Mouse (Mus musculus) forebrain, embryonic 16.5 days (tissue): ENCODE data around the gene Tnfaip8l1. TPM values are rescaled to one million over a fixed set of nuclear protein-coding genes. Genes with fewer than 3 reads are reported as not detected.
A peak's percentile ranks its signal among the peaks of the same experiment; 100 is the strongest.

ENCODE experiments used
- ATAC-seq: fragments of 200-750 bp; cut with Nextera tagmentation; 2 replicates; pipeline ENCODE4 v1.8.0; 2017; ENCODE audit warnings: mild to moderate bottlenecking, moderate library complexity
- H3K27ac ChIP-seq: fragments of 300-500 bp; sonication (generic); 2 replicates; pipeline ENCODE4 v1.5.1; 2014; ENCODE audit warnings: low read length, control low read depth
- H3K27me3 ChIP-seq: fragments of 300-500 bp; sonication (generic); replicated peaks from 2 replicates; pipeline ENCODE4 v1.6.1; 2014; ENCODE audit warnings: low read length; ENCODE audit not compliant: control insufficient read depth, insufficient read depth
- H3K36me3 ChIP-seq: fragments of 300-500 bp; sonication (generic); 2 replicates; pipeline ENCODE4 v1.6.1; 2014; ENCODE audit not compliant: control insufficient read depth, insufficient read depth
- H3K4me1 ChIP-seq: fragments of 300-500 bp; sonication (generic); replicated peaks from 2 replicates; pipeline ENCODE4 v1.6.1; 2014; ENCODE audit warnings: low read length; ENCODE audit not compliant: control insufficient read depth, insufficient read depth
- H3K4me2 ChIP-seq: fragments of 300-500 bp; sonication (generic); 2 replicates; pipeline ENCODE4 v1.6.1; 2014; ENCODE audit warnings: mild to moderate bottlenecking, low read length, control low read depth
- H3K4me3 ChIP-seq: fragments of 300-500 bp; sonication (generic); replicated peaks from 2 replicates; pipeline ENCODE4 v1.5.1; 2014; ENCODE audit warnings: mild to moderate bottlenecking, low read length, control low read depth
- H3K9ac ChIP-seq: fragments of 300-500 bp; sonication (generic); replicated peaks from 2 replicates; pipeline ENCODE4 v1.6.1; 2014; ENCODE audit warnings: low read depth, low read length, control low read depth
- H3K9me3 ChIP-seq: fragments of 300-500 bp; sonication (generic); 2 replicates; pipeline ENCODE4 v1.6.1; 2016; ENCODE audit warnings: low read length; ENCODE audit not compliant: control insufficient read depth
- whole genome bisulfite sequencing: fragments of 180-500 bp; shearing (Covaris S2); extraction: QIAGEN DNeasy Blood & Tissue Kit; methylation state at CpG from one replicate; pipeline ENCODE4 v1.1.7; 2014; 5-methylcytosine and 5-hydroxymethylcytosine counted together
- polyA plus RNA-seq: library from polyadenylated mRNA; unstranded; fragments of >200 nt; fragmentation: Nextera tagmentation; extraction: Ambion mirVana; gene quantifications from 2 replicates; pipeline ENCODE4 v1.2.1, GENCODE M21; 2015

Tnfaip8l1 gene
- polyA plus RNA-seq, 1 experiment from 2014 or later, result 10.2 TPM

DNA sequence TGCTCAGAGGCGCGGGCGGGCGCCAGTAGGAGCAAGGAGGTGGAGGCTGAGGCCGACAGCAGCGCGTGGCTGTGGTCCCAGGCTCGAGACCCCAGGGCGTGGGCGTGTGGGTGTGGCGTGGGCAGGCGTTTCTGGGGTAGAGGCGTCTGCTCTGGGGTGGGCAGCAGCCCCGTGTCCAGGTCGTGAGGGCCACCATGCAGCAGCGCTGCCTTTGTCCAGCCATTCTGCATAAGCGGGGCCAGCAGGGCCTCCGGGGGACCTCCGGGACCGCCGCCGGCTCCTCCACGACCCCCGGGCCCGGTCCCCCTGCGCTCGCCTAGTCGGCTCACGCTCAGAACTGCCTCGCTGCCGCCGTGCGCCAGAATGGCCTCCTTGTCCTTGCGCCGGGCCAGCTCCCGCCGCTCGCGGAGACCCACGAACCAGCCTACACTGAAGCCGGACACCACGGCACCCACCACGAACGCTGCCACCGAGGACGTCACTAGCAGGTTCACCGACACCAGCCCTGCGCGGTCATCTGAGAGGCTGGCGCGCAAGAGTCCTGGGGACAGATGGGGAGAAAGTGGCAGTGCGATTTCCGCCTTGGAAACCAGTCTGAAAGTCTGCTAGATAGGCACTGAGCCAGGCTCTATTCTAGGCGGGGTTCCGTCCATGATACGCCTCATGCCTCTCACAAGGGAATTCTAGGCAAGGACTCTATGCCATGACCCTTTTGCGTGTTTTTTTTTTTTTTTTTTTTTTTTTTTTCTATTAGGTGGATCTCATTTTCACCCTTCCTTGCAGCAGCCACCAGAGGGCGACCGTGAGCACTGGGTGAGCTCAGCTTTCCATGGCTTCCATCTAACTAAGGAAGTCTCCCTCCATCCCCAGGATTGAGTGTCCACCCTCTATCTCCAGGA lies 37.7 kb upstream of the Tnfaip8l1 start:
- H3K4me1 ChIP-seq, result peaks cover 3% of the 10 kb centered on the region; the same call in 1 of the 2 replicates
- H3K36me3 ChIP-seq, result peaks cover 20% of the 10 kb centered on the region
- peak; percentile 13 for ATAC-seq
- H3K9me3 ChIP-seq, result peaks cover 13% of the 10 kb centered on the region
- H3K27me3 ChIP-seq, result peaks cover 48% of the 10 kb centered on the region
- peak overlapping the region; percentile 43 for H3K4me2 ChIP-seq
- no peak overlapping the region for H3K27ac ChIP-seq
- H3K9ac ChIP-seq, result peak overlapping the region; percentile 35
- 7% methylated on average over 59 of the region's 59 CpGs for WGBS
- peak overlapping the region; percentile 18; the same call in 1 of the 2 replicates for H3K4me3 ChIP-seq

DNA sequence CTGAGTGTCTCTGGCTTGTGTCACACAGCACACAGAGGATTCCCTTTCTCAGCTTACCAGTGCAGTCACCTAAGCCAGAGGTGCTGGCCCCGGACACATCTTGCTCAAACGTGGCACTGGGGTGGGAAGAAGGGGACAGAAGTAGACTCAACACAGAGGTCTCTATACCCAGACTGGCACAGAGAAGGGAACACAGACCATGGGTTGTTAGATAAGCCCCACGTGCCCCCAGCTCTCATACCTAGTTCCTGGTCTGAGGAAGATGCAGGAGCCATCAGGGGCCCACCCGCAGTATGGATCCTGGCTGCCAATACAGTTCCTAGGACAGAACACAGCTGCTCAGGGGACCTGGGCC lies 37.0 kb upstream of the Tnfaip8l1 start:
- Histone ChIP-seq H3K4me1 (peaks cover 3% of the 10 kb centered on the region; the same call in 1 of the 2 replicates), H3K27ac (no peak overlapping the region), H3K4me2 (no peak overlapping the region), H3K27me3 (peaks cover 42% of the 10 kb centered on the region), H3K4me3 (no peak overlapping the region), H3K9me3 (peaks cover 13% of the 10 kb centered on the region), H3K36me3 (peaks cover 22% of the 10 kb centered on the region), H3K9ac (no peak overlapping the region)
- no peak for ATAC-seq
- 88% methylated on average over 4 of the region's 4 CpGs for WGBS

DNA sequence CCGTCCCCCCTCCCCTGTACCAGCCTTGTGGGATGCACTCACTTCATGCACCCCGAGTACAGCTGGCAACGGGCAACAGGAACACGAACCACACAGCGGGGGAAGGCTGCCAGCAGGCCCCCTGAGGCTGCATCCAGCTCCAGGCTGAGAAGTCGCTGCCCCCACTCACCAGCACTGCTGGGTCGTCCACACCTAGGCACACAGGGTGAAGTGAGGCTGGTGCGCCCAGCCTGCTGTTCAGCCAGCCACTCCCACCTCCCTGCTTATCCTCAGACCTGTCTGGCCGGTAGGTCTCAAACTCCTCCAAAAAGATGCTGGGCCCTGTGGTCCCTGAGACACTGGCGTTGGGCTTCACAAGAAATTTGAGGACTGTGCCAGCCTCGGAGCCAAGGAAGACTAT lies 36.1 kb upstream of the Tnfaip8l1 start:
- peaks cover 3% of the 10 kb centered on the region; the same call in 1 of the 2 replicates for H3K4me1 ChIP-seq
- peaks cover 33% of the 10 kb centered on the region for H3K27me3 ChIP-seq
- no peak overlapping the region for H3K9ac ChIP-seq
- H3K36me3 ChIP-seq, result peaks cover 22% of the 10 kb centered on the region
- no peak overlapping the region for H3K4me3 ChIP-seq
- ATAC-seq, result no peak
- no peak overlapping the region for H3K4me2 ChIP-seq
- WGBS, result 79% methylated on average over 11 of the region's 11 CpGs
- H3K9me3 ChIP-seq, result peaks cover 13% of the 10 kb centered on the region
- H3K27ac ChIP-seq, result no peak overlapping the region

DNA sequence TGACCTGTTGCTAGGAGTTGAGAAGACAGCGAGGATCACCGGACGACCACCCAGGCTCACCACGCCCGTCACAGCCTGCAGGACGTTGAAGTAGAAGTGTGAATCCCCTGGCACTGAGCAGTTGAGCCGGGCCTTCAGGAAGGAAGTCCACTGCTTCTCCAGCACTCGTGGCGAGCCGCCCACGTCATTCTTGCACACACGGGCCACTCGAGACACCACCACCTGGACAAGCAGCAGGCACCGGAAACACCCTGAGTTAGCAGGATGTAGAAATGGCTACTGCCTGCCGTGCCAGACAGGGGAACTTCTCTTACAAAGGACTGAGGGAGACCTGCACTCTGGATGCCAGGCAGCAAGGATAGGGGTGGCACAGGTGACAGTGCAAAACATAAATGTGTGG lies 34.0 kb upstream of the Tnfaip8l1 start:
- H3K4me1 ChIP-seq, result peaks cover 6% of the 10 kb centered on the region; the same call in 1 of the 2 replicates
- H3K27ac ChIP-seq, result no peak overlapping the region
- H3K4me2 ChIP-seq, result no peak overlapping the region
- no peak overlapping the region for H3K9ac ChIP-seq
- H3K36me3 ChIP-seq, result peaks cover 16% of the 10 kb centered on the region
- peaks cover 2% of the 10 kb centered on the region; the same call in 1 of the 2 replicates for H3K9me3 ChIP-seq
- no peak overlapping the region for H3K4me3 ChIP-seq
- WGBS, result 81% methylated on average over 15 of the region's 15 CpGs
- ATAC-seq, result no peak
- H3K27me3 ChIP-seq, result peaks cover 16% of the 10 kb centered on the region

DNA sequence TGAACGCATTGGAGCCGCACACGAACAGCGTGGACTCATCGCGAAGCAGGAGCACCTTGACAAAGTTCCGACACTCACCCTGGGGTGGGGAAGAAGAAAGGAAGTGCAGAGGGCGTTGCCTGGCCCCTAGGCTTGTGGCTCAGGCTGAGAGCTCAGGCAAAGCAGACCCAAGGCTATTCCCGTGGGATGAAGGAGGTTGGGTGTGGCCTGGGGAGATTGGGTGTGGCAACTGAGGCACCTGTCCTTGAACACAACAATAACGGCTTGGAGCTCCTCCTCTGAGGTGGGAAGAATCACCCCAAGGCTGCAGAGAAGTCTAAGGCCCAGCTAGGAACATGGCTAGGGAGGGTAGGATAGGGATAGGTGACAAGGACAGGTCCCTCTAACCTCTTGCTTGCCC lies 31.1 kb upstream of the Tnfaip8l1 start:
- Histone ChIP-seq H3K4me3 (no peak overlapping the region), H3K9me3 (no peaks in the 10 kb centered on the region), H3K4me1 (peaks cover 13% of the 10 kb centered on the region), H3K9ac (no peak overlapping the region), H3K4me2 (no peak overlapping the region), H3K27ac (no peak overlapping the region), H3K36me3 (peaks cover 7% of the 10 kb centered on the region; the same call in 1 of the 2 replicates), H3K27me3 (no peaks in the 10 kb centered on the region)
- WGBS, result 89% methylated on average over 10 of the region's 10 CpGs
- no peak for ATAC-seq

DNA sequence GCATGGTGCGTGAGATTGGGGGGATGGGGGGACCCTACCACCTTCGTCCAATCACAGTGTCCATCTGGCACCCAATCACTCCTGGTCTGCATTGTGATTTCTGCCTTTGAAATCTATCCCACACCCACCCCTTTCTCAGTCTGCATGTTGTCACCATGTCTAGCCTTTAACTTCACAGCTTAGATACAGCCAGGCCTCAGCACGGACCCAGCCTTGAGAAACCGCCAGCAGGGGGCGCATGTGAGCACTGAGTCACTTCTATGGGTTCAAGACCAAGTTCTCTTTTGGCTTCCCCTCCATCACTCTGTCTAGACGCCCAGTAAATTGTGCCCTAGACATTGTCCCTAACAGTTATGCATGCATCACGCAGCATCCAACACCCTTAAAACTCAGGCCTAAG lies 30.5 kb upstream of the Tnfaip8l1 start:
- Histone ChIP-seq H3K27ac (no peak overlapping the region), H3K4me3 (no peak overlapping the region), H3K36me3 (peaks cover 7% of the 10 kb centered on the region; the same call in 1 of the 2 replicates), H3K4me1 (peaks cover 13% of the 10 kb centered on the region), H3K27me3 (no peaks in the 10 kb centered on the region), H3K4me2 (no peak overlapping the region), H3K9ac (no peak overlapping the region), H3K9me3 (no peaks in the 10 kb centered on the region)
- whole genome bisulfite sequencing, result 38% methylated on average over 7 of the region's 7 CpGs
- peak; percentile 27 for ATAC-seq

DNA sequence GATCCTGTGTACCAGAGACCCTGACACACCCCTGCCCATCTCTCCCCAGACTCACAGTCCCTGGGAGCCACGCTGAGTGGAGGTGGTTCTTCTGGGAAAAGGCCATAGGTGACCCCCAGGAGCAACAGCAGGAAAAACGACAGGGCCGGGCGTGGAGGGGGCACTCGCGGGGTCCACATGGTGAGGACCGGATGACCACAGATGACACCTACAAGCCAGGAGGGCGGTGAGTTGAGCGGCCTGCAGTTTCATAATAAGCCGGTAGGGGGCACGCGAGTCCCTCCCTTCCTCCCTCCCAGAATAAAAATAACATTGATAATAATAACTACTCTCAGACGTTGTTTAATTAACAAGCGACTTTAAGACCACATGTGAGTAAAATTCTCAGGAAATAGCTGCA lies 29.6 kb upstream of the Tnfaip8l1 start:
- 5% methylated on average over 14 of the region's 14 CpGs for whole genome bisulfite sequencing
- no peak for ATAC-seq

DNA sequence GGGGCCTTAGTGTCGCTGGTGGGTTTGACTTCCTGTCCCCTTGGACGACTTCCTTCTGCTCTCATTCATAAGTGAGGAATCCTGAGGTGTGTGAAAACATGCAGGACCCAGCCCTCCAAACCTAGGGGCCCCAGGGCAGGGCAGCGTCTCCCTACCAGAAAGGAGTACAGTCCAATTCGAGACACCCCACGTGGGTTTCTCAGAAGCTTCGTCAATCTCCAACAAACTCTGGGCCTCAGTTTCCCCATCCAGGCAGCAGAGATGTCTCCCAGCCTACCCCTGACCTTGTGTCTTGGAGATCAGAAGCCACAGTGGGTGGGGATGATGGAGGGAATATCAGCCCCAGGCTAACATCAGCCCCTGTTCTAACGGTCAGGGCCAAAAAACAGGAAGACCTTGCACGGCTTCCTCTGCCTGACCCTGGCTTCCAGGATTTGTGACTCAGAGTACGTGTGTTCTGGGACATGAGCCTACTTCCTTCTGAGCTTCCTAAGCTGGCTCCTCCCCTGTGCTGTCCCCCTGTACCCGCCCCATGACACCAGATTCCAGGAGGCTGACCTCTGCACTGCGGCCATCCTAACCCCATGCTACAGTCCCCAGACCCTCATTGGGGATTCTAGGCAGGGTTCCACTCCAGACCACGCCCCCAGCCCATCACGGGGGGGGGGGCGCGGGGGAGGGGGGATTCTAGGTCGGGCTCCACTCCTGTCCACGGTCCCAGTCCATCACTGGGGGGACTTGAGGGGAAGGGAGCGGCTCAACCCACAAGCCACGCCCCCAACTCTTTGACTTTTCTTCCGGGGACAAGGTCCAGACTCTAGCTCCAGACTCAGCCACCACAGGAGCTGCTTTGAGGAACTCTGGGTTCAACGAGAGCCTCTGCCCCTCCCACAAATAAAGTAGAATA lies 28.6 kb upstream of the Tnfaip8l1 start:
- peaks cover 4% of the 10 kb centered on the region; the same call in 1 of the 2 replicates for H3K36me3 ChIP-seq
- H3K27me3 ChIP-seq, result peaks cover 2% of the 10 kb centered on the region; the same call in 1 of the 2 replicates
- peak overlapping the region; percentile 27 for H3K4me2 ChIP-seq
- H3K4me1 ChIP-seq, result peaks cover 22% of the 10 kb centered on the region
- ATAC-seq, result no peak
- no peaks in the 10 kb centered on the region for H3K9me3 ChIP-seq
- no peak overlapping the region for H3K4me3 ChIP-seq
- 18% methylated on average over 21 of the region's 21 CpGs for WGBS
- no peak overlapping the region; the same call in 1 of the 2 replicates for H3K9ac ChIP-seq
- H3K27ac ChIP-seq, result no peak overlapping the region

More for the DNA sequence above, 29.6 kb upstream of the Tnfaip8l1 start:
- H3K9ac ChIP-seq, result no peak overlapping the region
- H3K4me3 ChIP-seq, result no peak overlapping the region
- H3K27me3 ChIP-seq, result no peaks in the 10 kb centered on the region
- H3K9me3 ChIP-seq, result no peaks in the 10 kb centered on the region
- peaks cover 4% of the 10 kb centered on the region; the same call in 1 of the 2 replicates for H3K36me3 ChIP-seq
- peaks cover 13% of the 10 kb centered on the region for H3K4me1 ChIP-seq
- no peak overlapping the region for H3K4me2 ChIP-seq
- no peak overlapping the region for H3K27ac ChIP-seq
